Mouse (Mus musculus): Measurements from ENCODE around the gene Anp32b. TPM values are rescaled to one million over a fixed set of nuclear protein-coding genes. Genes with fewer than 3 reads are reported as not detected.

Gene Anp32b
- polyA plus RNA-seq, 1 experiment from 2014 or later: 301 TPM

DNA sequence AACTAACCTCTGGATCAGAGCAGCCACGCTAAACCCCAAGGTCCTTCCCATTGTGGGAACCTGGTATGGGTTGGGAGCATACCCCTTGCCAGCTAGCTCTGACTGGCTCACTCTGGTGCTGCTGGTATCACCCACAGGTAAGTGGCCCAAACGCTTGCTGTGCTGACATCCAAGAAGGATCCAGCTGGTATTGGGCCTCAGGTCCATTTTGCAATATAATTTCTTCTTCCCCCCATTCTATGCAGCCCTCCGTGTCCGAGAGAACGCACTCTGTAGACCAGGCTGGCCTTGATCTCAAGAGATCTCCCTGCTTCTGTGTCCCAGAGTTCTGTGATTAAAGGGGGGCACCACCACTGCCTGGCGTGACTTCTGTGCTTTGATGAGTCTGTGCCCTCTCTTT lies 42.4 kb downstream of the Anp32b start:
- Histone ChIP-seq H3K27me3 (no peaks in the 10 kb centered on the region), H3K4me2 (no peak overlapping the region), H3K27ac (no peak overlapping the region), H3K4me1 (peaks cover 7% of the 10 kb centered on the region), H3K9me3 (no peaks in the 10 kb centered on the region), H3K4me3 (replicated peaks) (no peak overlapping the region), H3K36me3 (replicated peaks) (peaks cover 24% of the 10 kb centered on the region), H3K9ac (no peak overlapping the region)
- 96% methylated on average over 6 of the region's 6 CpGs for WGBS
- no peak for ATAC-seq (ENCODE audit: low FRiP score)

DNA sequence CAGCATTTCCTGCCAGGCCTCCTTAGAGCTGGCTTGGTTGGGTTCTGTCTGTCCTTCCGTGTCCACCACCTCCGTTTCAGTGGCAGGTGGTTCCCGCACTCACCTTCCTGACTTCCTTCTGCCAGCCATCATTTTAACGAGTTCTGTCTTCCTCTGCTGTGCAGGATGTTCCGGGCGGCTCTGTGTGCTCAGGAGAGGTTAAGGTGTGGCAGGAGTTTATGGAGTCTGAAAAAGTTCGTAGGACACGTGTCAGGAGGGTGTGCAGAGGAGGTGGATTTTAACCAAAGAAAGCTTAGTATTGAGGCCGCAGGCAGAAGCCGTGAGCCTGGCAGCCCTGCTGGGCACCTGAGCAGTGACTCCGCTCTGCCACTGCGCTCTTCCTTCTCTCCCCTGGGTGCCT lies 44.8 kb downstream of the Anp32b start:
- H3K4me1 ChIP-seq: no peaks in the 10 kb centered on the region
- WGBS: 90% methylated on average over 12 of the region's 12 CpGs
- peaks cover 37% of the 10 kb centered on the region for H3K36me3 ChIP-seq (replicated peaks)
- H3K4me2 ChIP-seq: no peak overlapping the region
- H3K27me3 ChIP-seq: no peaks in the 10 kb centered on the region
- ATAC-seq (ENCODE audit: low FRiP score): no peak
- no peaks in the 10 kb centered on the region for H3K9me3 ChIP-seq
- H3K27ac ChIP-seq: no peak overlapping the region
- no peak overlapping the region for H3K9ac ChIP-seq
- no peak overlapping the region for H3K4me3 ChIP-seq (replicated peaks)

DNA sequence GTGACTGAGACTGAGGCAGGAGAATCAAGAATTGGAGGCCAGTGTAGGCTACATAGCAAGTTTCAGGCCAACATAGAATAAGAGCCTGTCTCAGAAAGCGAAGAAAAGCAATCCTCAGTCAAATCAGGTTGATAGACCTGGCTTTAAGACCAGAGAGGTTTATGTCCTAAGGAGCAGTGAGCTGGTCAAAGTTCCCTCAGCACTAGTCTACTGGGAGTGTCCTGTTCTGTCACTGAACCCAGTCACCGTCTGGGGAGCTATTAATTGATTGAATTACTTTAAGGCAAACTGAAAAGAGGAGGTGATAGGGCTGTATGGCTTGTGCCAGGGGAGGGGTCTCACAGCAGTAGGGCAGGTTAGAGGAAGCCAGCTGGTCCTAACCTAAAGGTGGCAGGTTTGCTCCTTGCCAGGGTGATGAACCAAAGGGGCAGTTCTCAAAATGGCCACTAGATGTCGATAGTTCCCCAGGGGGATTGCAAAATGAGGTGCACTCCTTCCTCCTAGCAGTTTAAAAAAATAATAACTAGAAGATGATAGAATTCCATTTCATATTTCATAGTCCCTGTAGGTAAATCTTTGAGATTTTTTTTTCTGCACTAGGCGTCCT lies 46.7 kb downstream of the Anp32b start:
- peaks cover 55% of the 10 kb centered on the region for H3K36me3 ChIP-seq (replicated peaks)
- no peak overlapping the region for H3K4me3 ChIP-seq (replicated peaks)
- no peak for ATAC-seq (ENCODE audit: low FRiP score)
- H3K4me2 ChIP-seq: no peak overlapping the region
- H3K4me1 ChIP-seq: no peaks in the 10 kb centered on the region
- H3K9ac ChIP-seq: no peak overlapping the region
- no peak overlapping the region for H3K27ac ChIP-seq
- no peaks in the 10 kb centered on the region for H3K27me3 ChIP-seq
- no peaks in the 10 kb centered on the region for H3K9me3 ChIP-seq
- 41% methylated on average over 4 of the region's 4 CpGs for WGBS

DNA sequence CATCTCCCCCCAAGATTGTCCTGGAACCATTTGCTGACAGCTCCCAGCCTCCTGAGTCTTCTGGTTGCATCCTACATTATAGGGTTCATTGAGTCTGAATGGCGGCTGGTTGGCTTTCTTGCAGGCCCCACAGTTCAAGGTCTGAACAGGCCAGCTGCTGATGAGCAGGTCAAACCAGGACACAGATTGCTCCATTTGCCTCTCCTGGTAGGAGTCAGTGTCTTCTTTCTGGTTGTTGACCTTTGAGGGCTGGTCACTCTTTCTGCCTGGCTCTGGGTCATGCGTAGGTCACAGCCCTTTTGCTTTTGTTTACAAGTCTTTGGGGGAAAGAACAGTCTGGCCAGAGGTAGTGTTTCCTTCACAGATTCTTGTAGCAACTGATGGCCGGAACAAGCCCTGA lies 47.8 kb downstream of the Anp32b start:
- ATAC-seq (ENCODE audit: low FRiP score): no peak
- no peaks in the 10 kb centered on the region for H3K4me1 ChIP-seq
- H3K9me3 ChIP-seq: no peaks in the 10 kb centered on the region
- no peak overlapping the region for H3K4me3 ChIP-seq (replicated peaks)
- H3K9ac ChIP-seq: no peak overlapping the region
- no peaks in the 10 kb centered on the region for H3K27me3 ChIP-seq
- no peak overlapping the region for H3K4me2 ChIP-seq
- H3K27ac ChIP-seq: no peak overlapping the region
- WGBS: 78% methylated on average over 3 of the region's 3 CpGs
- H3K36me3 ChIP-seq (replicated peaks): peaks cover 51% of the 10 kb centered on the region

DNA sequence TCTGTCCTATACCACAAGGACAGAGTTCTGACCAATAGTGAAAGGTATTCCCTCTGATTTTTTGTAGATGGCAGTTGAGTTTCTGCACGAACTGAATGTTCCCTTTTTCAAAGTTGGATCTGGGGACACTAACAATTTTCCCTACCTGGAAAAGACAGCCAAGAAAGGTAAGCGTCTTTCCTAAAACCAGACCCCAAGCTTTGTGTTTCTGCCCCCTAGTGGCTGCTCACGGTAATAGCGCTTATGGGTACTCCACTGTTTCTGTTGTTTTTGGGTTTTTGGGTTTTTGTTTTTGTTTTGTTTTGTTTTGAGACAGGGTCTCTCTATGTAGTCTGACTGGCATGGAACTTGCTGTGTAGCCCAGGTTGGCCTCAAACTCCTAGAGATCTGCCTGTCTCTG lies 48.3 kb downstream of the Anp32b start:
- Histone ChIP-seq H3K4me1 (no peaks in the 10 kb centered on the region), H3K9ac (no peak overlapping the region), H3K9me3 (no peaks in the 10 kb centered on the region), H3K27me3 (no peaks in the 10 kb centered on the region), H3K4me3 (replicated peaks) (no peak overlapping the region), H3K27ac (no peak overlapping the region), H3K36me3 (replicated peaks) (peaks cover 50% of the 10 kb centered on the region), H3K4me2 (no peak overlapping the region)
- 9% methylated on average over 4 of the region's 4 CpGs for WGBS
- ATAC-seq (ENCODE audit: low FRiP score): no peak

DNA sequence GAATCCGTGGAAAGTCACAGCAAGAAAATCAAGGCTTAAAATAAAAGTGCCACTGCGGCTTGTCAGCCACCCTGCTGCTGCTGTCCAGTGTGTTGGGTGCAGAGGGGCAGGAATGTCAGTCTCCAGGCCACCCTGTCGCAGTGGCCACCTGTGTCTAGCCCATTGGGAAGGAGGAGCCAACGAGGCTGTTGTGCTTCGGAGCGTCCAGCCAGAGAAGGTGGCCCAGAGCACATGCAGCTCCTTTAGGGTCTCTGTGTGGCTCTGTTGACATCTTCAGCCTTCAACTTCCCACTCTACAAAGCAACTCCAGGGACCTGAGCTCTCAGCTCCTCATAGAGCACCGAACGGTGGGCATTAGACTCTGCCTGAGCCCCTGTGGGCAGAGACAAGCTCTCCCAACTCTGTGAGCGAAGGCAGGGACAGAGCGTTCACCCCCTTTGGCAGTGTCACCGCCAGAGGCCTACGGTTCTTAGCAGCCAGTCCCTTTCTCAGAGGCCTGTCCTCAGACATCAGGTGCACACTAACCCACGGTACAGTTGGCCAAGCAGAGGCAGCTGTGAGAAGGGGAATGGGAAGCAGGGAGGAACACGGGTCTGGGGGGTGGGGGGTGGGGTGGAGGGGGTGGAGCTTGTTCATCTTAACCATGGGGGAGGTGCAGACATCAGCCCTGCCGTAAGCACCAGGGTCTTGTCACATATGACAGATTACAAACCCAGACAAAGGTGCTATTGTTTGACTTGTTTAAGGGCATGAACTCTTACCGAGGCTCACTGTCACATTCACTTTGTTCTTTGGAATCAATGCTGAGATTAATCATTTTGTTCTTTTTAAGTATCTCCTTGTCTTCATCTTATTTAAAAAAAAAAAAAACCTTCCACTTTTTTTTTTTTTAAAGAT lies 52.2 kb downstream of the Anp32b start:
- no peak overlapping the region for H3K4me3 ChIP-seq (replicated peaks)
- no peak overlapping the region for H3K4me2 ChIP-seq
- 75% methylated on average over 16 of the region's 16 CpGs for WGBS
- ATAC-seq (ENCODE audit: low FRiP score): no peak
- peaks cover 47% of the 10 kb centered on the region for H3K36me3 ChIP-seq (replicated peaks)
- peaks cover 7% of the 10 kb centered on the region for H3K4me1 ChIP-seq
- peaks cover 25% of the 10 kb centered on the region for H3K27me3 ChIP-seq
- no peak overlapping the region for H3K9ac ChIP-seq
- no peak overlapping the region for H3K27ac ChIP-seq
- H3K9me3 ChIP-seq: no peaks in the 10 kb centered on the region

DNA sequence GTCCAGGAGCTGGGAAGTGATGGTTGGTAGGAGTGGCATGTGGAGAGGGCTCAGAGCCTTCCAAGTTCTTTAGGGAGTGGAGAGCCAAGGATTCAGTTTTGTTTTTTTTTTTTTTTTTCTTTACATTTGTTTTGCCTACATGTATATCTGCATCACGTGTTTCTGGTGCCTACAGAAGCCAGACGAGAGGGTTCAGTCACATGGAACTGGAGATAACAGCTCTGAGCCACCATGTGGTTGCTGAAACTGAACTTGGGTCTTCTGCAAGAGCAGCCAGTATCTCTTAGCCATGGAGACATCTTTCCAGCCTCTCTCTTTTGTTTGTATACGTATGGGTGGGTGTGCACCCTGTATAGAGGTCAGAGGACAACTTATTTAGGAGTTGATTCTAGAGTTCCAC lies 53.2 kb downstream of the Anp32b start:
- H3K4me3 ChIP-seq (replicated peaks): no peak overlapping the region
- no peak overlapping the region for H3K9ac ChIP-seq
- peaks cover 7% of the 10 kb centered on the region for H3K4me1 ChIP-seq
- ATAC-seq (ENCODE audit: low FRiP score): no peak
- H3K27me3 ChIP-seq: peaks cover 25% of the 10 kb centered on the region
- no peak overlapping the region for H3K27ac ChIP-seq
- whole genome bisulfite sequencing: 90% methylated on average over 3 of the region's 3 CpGs
- H3K36me3 ChIP-seq (replicated peaks): peaks cover 47% of the 10 kb centered on the region
- no peak overlapping the region for H3K4me2 ChIP-seq
- no peaks in the 10 kb centered on the region for H3K9me3 ChIP-seq

DNA sequence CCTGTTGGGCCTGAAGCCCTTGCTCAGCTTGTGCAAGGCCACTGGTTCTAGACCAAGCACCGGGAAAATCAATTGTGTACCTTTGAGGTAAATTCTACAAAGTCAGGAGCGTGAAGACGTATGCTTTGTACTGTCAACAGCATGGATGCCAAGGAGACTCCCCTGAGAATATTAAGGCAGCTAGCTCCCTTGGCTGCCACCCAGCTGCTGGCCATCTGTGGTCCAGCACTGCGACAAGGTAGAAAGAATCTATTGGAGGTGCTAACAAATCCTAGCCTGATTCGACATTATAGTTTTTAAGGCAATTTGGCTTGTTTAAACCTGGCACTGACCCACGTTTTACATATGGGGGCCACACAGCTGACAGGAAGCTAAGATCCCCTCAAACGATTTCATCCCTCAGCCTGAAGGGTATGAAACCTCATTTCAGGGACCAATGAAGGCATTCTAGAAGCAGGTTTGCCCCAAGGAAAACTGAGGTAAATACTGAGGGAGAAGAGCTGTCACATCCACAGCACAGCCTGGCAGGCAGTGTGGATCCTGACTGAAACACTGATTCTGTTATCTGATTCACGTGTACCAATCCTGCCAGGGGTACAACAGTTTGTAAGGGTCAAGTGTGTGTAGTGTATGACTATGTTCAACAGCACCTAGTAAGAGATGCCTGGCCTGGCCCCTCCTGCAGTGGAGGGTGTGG lies 54.8 kb downstream of the Anp32b start:
- H3K27me3 ChIP-seq: peaks cover 25% of the 10 kb centered on the region
- H3K4me1 ChIP-seq: peaks cover 7% of the 10 kb centered on the region
- no peak overlapping the region for H3K4me2 ChIP-seq
- no peak for ATAC-seq (ENCODE audit: low FRiP score)
- no peak overlapping the region for H3K4me3 ChIP-seq (replicated peaks)
- H3K9me3 ChIP-seq: no peaks in the 10 kb centered on the region
- no peak overlapping the region for H3K9ac ChIP-seq
- peaks cover 35% of the 10 kb centered on the region for H3K36me3 ChIP-seq (replicated peaks)
- WGBS: 72% methylated on average over 8 of the region's 8 CpGs
- H3K27ac ChIP-seq: no peak overlapping the region

DNA sequence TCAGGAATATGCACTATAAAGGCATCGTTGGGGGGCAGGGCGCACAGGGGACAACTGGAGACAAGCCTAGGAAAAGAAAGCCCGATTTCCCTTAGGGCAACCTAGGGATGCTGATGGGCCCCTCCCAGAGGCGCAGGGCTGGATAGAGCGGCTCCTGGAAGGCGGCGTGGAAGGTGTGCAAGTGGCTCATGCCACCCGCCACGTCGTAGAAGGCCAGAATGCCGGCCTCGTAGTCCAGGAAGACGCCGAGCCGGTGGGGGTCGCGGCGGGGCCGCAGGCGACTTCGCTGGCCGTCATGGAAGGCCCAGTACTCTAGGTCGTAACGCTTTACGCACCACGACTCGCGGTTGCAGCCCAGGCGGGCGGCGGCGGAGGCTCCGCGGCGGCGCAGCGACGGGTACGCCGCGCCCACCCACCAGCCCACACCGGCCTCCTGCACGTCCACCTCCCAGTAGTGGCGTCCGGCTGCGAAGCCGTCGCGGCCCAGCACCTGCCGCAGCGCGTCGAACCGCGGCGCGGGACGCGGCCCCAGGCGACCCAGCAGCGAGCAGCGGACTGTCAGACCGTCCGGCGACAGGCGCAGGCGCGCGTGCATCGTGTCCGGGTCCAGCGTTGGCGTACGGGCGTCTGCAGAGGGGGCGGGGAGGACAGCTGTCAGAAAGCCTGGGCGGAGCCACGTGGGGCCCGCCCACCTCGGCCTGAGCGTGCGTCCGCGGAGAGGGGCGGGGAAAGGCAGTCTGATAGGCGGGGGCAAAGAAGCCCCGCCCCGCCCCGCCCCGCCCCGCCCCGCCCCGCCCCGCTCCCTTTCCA lies 56.3 kb downstream of the Anp32b start:
- Histone ChIP-seq H3K9me3 (no peaks in the 10 kb centered on the region), H3K27me3 (peaks cover 25% of the 10 kb centered on the region), H3K4me2 (peak overlapping the region; percentile 88), H3K27ac (no peak overlapping the region), H3K36me3 (replicated peaks) (peaks cover 20% of the 10 kb centered on the region), H3K9ac (peak overlapping the region; percentile 52), H3K4me3 (replicated peaks) (peak overlapping the region; percentile 60), H3K4me1 (peaks cover 7% of the 10 kb centered on the region)
- WGBS: under 1% methylated on average over 87 of the region's 94 CpGs
- ATAC-seq (ENCODE audit: low FRiP score): peak; percentile 97

DNA sequence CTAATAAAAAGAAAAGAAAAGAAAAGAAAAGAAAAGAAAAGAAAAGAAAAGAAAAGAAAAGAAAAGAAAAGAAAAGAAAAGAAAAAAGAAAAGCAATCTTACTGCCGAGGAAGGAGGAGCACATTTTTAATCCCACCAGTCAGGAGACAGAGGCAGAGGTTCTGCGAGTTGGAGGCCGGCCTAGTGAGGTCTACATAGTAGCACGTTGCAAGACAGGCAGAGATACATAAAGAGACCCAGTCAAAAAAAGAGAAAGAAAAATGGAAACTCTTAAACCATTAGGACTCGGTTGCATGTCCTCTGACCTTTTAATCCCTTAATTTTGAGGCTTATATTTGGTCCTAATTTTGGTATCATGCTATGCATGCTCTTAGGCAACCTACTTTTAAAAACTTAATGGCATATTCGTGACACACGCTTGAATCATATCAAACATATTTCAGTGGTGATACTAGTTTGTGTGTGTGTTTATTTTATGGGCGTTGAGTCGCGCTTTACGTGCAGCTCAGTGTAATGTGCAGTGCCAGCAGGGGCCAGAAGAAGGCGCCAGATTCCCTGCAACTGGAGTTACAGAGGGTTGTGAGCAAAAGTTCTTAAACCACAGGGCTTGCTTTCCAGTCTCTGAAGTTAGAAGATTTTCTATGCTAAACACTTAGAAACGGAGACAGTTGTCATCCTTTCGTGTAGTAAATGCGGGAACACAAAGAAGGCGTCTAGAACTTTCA lies 57.2 kb downstream of the Anp32b start:
- H3K27ac ChIP-seq: no peak overlapping the region
- H3K4me3 ChIP-seq (replicated peaks): peak overlapping the region; percentile 60
- H3K9ac ChIP-seq: no peak overlapping the region
- peaks cover 25% of the 10 kb centered on the region for H3K27me3 ChIP-seq
- H3K4me2 ChIP-seq: peak overlapping the region; percentile 88
- H3K4me1 ChIP-seq: peaks cover 7% of the 10 kb centered on the region
- H3K9me3 ChIP-seq: no peaks in the 10 kb centered on the region
- ATAC-seq (ENCODE audit: low FRiP score): peak; percentile 47; the same call in 1 of the 2 replicates
- 12% methylated on average over 16 of the region's 16 CpGs for WGBS
- H3K36me3 ChIP-seq (replicated peaks): peaks cover 12% of the 10 kb centered on the region

DNA sequence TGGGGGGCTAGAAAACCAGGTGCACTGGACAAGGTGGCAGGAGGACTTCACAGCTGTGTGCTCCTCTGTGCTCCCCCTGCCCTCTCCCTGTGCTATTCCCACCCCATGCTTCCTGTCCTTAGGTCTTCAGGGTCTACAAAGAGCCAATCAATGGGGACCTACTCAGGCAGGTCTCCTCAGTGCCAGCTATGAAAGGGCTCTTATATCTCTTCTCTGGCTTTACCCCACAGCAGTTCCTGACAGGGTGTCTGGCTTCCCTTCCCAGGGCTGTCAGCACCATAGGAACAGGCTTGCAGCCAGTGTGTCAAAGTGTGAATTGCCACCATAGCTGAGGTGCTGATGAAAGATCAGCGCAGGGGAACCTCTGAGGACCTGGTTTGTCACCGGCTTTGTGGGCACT lies 69.8 kb downstream of the Anp32b start:
- Histone ChIP-seq H3K4me1 (no peaks in the 10 kb centered on the region), H3K27ac (no peak overlapping the region), H3K9ac (no peak overlapping the region), H3K9me3 (no peaks in the 10 kb centered on the region), H3K4me3 (replicated peaks) (no peak overlapping the region), H3K27me3 (peaks cover 2% of the 10 kb centered on the region; the same call in 1 of the 2 replicates), H3K36me3 (replicated peaks) (no peaks in the 10 kb centered on the region), H3K4me2 (no peak overlapping the region)
- no peak for ATAC-seq (ENCODE audit: low FRiP score)
- WGBS: 90% methylated on average over 2 of the region's 2 CpGs
